Mouse (Mus musculus) cerebellum, adult 8-10 months (tissue): ENCODE data around the gene Lypd1.

ENCODE experiments used
- DNase-seq: peaks from one replicate; pipeline ENCODE4 v3.0.0; 2022

Lypd1 gene

DNA sequence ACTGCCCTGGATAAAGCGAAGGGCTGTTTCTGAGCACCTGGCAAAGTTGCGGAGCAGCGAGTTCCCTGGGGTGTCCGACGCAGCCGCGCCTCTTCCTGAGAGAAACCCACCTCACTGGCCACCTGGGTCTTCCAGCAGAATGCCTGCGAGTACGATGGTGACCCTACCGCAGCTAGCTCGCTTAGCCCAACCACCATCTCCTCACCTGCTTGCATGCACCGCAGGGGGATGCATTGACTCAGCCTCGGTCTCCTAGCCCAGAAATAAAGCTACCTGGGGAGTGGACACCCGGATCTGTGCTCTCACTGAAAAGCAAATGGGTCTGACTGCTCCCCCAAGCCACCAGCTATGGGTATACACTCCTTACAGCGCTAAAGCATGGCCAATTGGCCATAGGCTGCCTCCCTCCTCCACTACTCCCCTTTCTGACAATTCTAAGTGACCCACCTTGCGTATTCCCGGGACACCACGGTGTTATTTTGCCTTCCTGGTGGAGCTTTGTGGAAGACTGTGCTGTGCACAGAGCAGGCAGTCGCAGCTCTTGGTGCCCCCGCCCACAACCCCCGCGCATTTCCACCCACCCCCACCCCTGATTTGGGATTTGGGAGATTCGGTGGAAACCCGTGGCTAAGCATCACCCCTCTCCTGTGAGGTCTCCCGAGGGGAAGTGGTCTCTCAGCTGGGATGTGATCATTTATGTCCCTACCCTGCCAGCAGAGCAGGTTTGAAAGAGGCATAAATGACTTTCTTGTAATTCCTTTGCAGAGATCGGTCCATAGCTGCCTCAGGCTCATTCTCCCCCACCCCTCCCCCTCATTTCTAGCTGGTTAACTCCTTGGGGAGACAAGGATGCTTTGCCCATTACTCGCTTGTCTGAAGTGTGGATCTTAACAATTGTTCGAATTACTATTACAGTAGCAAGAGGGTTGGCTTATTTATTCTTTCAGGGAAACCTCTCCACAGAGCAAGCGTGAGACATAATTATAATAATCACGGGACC lies at the start of gene Lypd1:
Gene Lypd1 (minus strand): TSS at position 501 of the 1,000 bp plus-strand sequence.
- DNase-seq: no peak

DNA sequence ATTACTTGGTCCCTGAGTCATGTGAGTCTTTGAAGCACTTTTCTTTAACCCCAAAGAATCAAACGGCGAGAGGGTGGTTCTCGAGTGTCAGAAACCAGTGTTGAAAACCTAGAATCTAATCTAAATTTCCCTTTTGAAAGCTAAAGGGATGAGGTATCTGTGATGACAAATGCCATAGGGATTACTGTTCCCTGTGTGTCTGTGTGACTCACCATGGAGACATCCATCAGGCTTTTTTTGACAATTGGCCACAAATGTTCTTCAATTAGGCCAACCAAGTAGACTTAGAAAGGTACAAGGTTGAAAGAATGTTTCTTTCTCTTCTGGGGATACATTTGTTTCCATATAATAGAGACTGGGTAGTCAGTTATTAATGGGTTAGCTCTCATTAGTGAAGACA lies 38.1 kb upstream of the Lypd1 start:
- DNase-seq: no peak

DNA sequence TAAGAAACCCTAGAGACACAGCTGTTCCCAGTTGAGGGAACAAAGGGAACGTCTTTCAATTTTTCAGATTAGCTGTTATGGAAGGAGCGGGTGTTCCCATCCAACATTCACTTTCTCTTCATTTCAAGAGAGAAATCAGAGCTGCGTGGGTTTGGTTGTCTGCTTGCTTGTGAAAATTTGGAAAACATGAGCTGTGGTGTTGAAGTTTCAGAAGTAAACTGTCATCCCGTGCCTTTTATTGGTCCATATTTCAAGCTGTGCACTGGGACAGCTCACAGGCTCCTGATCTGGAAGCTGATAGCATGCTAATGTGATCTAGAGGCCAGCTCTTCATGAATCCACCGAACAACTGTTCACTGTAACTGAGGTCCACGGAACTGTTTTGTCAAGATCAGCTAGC lies 36.2 kb upstream of the Lypd1 start:
- DNase-seq: no peak

DNA sequence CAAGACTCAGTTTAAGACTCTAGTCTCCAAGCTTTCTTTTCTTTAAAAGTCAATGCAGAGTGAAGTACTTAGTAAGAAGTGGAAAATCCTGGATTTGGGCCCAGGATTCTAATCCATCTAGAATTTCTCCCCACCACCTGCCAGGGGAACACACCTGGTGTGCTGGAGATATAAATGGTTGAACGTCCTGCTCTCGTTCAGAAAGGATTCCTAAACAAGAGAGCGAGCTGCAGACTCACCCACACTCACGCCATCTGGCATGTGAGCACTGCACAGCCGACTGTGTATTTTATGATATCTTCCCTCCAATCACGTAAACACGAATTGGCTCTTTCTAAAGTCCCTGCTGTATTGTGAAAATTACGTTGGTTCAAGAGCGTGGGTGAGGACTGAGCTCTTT lies 32.2 kb upstream of the Lypd1 start:
- DNase-seq: no peak

DNA sequence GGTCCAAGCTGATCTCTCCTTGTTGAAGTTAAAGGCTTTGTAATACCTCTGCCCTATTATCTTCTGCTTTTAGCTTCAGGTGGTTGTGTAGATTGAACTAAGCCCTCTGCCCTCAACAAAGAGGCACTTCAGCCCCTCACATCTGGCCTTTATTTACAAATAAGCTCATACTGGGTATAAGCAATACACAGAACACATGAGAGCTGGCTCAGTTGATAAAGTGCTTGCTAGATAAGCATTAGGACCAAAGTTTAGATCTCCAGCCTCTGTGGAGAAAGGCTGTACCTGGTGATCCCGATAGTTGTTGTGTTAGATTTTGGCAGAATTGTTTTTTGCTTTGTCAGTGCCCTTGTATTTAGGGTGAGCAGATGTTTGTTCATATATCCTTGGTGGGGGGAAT lies 30.4 kb upstream of the Lypd1 start:
- DNase-seq: no peak

DNA sequence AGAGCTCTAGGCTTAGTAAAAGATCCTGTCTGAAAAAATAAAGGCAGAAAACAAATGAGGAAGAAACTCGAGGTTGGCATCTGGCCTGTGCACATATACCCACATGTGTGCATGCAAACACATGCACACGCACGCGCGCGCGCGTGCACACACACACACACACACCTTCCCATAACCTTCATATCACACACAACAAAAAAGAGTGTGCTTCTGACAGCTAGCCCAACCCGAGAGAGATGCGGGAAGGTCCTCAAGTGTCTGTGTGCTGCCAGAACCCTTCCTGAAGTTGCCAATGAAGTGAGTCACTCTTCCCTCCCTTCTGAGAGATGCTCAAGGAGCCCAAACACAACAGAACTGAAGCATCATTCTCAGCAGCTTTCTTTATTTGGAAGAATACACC lies 12.6 kb upstream of the Lypd1 start:
- DNase-seq: no peak

DNA sequence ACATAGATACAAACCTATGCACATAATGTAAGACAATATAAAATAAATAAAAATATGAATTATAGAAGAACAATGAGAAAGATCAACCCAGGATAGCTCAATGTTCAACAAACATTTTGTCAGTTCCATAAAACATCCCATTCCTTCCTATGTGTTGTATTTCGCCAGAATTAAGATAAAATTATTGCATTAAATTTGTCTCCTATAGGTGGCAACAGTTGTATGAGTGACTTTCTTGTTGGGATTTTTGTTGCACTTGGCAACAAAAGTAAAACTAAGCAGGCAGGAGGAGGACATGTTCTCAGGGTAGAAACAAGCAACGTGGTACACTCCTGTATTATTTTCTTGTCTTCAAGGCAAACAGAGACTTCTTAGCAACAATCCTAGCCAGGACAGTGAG lies 10.2 kb upstream of the Lypd1 start:
- DNase-seq: no peak

DNA sequence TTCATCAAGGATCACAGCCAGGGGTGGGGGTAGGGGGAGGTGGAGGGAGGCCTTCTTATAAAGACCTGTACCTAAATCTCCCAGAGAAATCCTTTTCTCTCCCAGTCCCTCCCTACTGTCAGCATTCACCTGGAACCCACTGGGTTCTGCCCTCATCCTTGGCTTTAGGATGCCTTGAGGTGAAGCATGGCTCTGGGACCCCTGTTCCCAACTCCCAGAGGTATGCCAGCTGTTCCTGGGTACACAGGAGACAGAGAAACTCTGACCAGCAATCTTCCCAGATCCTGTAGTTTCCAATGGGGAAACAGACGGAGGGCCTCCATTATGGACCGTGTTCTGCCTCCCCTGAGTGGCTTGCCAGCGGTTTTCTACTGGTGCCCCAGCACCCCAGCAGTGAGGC lies 7.8 kb upstream of the Lypd1 start:
- DNase-seq: no peak

DNA sequence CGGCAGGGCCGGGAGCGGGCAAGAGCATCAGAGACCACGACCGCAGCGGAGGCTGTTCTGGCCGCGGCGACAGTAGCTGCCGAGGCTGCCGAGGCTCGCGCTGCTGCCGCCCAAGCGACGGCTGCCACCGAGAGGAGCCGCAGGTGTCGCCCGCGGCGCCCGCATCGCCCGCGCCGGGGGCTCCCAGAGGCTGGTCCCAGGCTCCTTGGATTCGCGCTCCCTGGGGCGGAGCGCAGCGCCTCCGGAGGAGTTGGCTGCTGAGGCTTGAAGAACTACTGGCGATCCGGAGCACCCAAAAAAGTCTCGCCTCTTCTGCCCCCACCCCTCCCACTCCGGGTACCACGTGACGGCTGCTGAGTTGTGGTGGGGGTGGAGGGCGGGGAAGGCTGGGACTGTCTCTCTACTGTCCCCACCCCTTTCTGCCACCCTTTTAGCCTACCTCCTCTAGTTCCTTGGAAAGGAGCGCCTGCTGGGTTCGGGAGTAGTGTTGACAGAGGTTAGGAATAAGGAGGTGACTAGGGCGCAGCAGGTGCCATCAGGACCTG lies 928 bp downstream of the Lypd1 start:
- peak; percentile 1 for DNase-seq

DNA sequence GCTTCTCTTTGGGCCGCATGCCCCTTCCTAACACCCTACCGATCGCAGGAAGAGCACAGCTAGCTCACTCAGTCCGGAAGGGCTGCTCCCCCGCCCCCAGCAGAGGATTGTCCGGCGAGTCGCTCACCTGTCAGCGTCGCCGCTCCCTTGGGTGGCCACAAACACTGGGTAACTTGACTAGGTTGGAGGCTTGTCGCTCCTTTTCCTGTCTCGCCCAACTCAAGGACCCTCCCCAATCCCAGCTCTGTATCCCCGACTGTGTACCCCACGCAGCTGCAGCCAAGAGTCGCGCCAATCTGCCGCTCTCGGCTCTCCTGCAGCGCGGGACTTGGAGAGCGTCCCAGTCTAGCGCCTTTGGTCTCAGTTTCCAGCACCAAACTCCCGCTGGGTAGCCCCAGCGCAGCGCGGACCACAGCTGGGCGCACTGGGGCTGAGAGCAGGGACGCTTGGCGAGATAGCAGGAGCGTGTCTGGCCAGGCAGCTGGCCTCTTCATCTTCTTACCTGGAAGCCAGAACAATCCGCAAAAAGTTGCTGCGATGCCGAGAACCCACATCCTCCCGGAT lies 1.5 kb downstream of the Lypd1 start:
- no peak for DNase-seq

DNA sequence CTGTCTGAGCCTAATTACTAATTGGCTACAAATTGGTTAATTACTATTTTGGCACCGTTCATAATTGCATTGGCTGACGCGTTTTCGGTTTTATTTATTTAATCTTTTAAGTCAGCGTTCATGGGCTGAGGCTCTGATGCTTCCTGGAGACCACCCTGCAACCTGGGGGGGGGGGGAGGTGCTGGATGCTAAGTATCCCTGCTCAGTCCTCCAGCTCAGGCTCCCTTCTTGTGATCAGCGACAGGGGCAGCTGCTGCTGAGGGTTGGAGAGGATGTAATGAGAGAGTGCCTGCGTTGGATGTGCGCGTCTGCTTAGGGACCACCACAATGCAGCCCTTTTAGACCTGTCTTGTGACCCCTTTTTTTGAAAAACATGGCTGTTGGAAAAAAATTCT lies 2.0 kb downstream of the Lypd1 start:
- DNase-seq: no peak

DNA sequence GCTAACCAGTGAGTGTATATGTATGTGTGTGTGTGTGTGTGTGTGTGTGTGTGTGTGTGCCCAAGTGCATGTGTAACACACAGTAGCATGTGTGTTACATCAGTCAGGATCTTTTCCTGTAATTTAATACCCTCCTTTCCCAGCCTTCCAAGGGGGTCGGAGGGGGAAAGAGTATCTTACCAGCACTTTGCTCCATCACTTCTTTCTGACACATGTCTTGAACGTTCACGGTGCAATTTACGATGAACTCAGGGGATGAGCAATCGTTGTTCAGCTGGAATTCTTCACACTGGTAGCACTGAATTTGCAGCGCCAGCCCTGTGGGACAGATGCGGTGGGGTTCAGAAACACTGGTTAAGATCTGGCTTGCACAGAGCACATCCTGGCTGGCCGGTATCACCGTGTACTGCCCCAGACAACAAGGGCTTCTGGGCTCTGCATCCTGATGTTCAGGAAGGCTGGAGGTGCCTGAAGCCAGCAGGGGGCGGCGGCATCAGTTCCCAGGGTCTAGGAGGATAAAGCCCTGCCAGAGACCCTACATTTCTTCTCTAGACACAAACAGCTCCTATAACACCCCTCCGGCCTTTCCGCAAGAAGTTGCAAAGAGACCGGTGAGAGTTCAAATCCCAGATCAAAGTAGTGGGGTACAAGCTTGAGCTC lies 2.6 kb downstream of the Lypd1 start:
- no peak for DNase-seq

DNA sequence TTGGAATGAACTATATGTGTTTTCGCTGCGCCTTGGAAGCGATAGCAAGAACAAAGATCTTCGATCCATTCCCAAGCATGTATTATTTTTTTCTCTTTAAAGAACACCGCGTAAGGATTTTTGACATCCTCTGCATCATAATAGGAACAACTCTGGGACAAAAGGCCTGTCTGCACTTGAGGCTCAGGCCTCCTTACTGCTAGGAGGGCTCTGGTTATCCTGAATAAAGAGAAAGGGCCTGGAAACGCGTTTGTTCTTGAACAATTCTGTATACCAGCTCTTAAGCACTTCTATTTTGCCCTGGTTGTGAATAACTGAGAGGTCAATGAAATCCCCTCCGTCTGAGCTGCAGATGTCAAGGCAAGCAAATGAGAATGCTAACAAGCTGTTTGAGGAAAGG lies 19.7 kb downstream of the Lypd1 start:
- no peak for DNase-seq

DNA sequence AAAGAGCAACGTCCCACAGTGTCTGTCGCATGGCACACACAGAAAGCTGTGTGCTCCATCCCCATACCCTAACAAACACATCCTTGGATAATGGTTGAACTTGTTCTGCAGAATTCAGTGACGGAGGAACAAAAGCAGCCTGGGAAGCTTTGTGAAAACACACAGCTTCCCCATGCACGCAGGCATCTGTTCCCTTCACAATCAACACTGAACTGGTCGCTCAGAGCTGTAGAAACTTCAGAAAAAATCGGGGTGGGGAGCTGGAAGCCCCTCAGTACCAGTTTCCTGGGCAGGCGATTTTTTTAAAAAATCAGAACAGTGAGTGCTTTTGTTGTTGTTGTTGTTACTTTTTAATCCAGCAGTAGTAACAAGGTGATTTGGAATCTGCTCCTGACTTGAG lies 42.8 kb downstream of the Lypd1 start:
- no peak for DNase-seq

DNA sequence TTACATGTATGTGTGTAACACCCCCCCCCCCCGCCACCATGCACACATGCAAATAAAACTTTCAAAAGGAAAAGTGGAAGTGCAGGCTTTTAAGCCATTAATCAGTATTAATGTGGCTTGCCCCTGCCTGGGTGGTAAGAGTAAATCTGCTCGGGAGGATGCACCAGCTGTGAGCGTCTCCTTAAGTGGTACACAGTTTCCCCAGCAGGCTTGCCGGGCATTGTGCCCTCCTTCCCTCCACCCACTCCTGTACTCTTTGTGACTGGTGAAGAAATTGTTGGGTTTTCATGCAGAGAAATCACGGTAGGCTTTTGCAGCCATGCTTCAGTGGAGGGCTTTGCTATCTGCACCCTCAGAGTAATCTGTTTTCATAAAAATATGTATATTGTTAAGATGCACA lies 54.3 kb downstream of the Lypd1 start:
- no peak for DNase-seq

DNA sequence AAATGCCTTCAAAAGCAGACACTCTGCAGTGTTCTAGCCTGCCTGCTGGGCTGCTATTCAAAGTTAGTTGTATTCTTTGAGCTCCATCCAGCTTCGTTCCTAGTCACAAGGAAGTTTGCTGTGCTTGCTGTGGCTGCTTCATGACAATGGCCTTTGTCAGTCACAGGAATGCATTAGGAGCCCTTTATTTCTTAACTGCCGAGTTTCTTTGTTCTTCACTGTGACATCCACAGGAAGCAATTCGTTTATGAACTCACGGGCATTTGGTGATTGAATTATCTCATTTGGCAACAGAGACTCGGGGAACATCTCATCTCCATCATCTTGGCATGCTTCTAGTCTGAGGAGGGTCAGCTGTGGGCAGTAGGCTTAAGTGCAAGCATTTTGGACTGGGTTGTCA lies 58.3 kb downstream of the Lypd1 start:
- no peak for DNase-seq

DNA sequence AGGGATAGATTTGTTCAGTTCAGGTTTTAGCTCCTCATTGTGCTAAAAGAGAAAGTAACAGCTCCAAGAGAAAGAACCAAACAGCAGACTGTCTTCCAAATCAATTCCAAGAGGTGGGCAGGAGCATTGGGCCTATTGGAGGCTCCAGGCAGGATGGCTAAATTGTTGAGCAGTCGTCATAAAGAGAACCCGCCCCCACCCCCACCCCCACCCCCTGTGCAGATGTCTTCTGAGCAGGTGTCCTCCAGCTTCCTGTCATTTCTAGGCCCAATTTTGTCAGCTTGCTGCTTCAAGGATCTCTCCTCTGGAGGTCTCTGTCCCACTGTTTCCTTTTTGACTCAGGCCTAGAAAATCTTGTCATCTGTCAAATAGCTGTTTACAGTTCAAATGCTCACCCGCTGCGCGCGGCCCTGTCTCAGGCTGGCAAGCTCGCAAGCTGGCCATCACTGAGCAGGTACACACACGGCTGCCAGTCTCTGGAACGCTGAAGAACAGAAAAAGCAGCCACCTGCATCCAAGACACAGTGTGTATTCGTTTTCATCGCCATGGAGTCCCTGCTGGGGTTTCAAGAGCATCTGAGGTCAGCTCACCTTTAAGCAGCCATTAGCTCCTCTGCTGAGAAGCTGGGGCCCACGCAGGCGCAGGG lies 73.0 kb downstream of the Lypd1 start:
- DNase-seq: peak; percentile 52

DNA sequence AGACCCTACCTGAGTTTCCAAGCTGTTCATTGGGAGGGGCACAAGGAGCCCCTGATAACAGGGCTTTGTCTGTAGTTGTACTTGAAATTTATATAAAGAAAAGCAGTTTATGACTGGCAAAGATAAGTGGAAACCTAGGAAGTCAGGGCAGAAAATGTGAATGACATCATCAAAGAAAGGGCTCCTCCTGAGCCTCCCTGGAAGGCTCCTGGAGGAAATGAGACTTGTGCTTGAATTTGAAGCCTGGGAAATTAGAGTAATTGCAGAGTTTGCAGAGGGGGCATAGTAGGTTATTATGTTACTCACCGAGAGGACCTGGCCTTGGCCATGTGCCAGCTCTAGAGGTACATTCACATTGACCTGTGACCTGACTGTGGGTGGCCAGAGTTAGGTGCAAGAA lies 75.4 kb downstream of the Lypd1 start:
- no peak for DNase-seq

DNA sequence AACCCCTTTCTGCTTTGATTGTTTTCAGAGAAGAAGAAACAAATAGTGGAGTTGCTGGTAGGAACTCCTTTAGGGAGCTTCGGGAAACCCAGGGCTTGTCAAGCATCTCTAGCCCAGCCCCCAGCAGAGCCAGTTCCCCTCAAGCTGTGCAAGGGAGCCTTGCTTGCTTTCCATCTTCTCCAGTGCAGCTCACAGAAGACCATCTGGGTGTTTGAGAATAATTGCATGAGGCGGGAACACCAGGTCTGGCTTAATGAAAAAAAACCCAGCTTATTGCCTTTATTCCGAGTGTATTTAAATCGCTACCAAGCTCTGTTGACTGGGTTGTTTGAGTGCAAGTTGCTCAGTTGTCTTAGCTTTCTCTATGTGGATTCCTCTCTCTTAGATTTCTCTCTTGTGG lies 89.3 kb downstream of the Lypd1 start:
- no peak for DNase-seq

DNA sequence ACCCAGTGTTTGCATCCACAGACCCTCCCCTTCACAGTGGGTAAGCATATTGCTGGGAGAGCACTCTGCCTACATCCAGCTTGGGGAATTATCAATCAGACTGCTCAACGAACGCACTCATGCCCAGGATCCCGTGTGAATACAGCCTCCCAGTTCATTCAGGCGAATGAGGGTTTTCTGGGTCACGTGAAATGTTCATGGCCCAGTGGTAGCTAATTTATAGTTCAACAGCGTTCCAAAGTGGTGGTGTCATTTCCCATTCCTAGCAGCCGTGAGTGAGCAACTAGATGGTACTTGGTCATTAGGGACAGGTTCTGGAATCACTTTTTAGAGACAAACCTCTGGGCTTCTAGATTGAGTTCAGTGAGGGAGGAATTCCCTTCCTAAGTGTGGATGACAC lies 91.8 kb downstream of the Lypd1 start:
- DNase-seq: no peak
